Mouse (Mus musculus): ENCODE data around the gene Draxin. TPM values are rescaled to one million over a fixed set of nuclear protein-coding genes. Genes with fewer than 3 reads are reported as not detected.

Draxin gene
- polyA plus RNA-seq, 1 experiment from 2014 or later = 0.08 TPM

DNA sequence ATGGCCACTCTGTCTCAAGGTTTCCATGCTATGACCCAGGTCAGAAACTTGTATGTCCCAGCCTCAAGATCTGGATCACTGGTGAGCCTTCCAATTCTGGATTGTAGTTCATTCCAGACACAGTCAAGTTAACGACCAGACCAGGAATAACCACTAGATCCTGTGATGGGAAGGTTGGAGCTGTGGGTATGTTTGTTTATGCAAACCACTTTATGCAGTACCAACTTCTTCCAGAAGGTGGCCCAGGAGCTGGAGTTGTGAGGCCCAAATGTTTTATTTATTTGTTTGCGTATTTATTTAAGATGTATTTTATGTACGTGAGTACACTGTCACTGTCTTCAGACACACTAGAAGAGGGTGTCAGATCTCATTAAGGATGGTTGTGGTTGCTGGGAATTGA is 24.5 kb upstream of the Draxin start:
- no peak overlapping the region for H3K4me2 ChIP-seq (ENCODE audit: low read depth, low read length)
- no peaks in the 10 kb centered on the region for H3K36me3 ChIP-seq (ENCODE audit: control insufficient read depth, insufficient read depth, low read length)
- WGBS = 60% methylated on average over 3 of the region's 3 CpGs
- no peak overlapping the region for H3K4me3 ChIP-seq (ENCODE audit: low read length)
- no peaks in the 10 kb centered on the region for H3K27me3 ChIP-seq (ENCODE audit: control insufficient read depth, insufficient read depth, low read depth, low read length)
- no peak for ATAC-seq (ENCODE audit: low read depth)
- H3K27ac ChIP-seq (ENCODE audit: low read length) = no peak overlapping the region
- H3K4me1 ChIP-seq (replicated peaks; ENCODE audit: control insufficient read depth, insufficient read depth, low read length) = peaks cover 11% of the 10 kb centered on the region
- H3K9ac ChIP-seq (ENCODE audit: low read length) = no peak overlapping the region
- H3K9me3 ChIP-seq (ENCODE audit: control insufficient read depth, low read length) = no peaks in the 10 kb centered on the region

DNA sequence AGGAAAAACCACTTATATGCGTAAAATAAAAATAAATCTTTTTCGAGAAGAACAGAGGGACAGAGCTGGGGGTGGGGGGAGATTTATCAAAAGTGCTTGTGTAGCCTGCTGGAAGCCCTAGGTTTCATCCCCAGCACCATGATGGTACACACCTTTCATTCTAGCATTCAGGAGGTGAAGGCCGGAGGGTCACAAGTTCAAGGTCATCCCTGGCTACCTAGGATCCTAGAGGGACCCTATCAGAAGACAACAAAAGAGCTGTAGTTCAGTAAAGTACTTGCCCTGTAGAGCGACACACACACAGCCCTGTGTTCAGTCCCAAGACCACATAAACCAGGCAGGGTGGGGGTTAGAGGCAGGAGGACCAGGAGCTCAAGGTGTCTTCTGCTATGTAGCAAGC is 23.5 kb upstream of the Draxin start:
- Histone ChIP-seq H3K36me3 (ENCODE audit: control insufficient read depth, insufficient read depth, low read length) (no peaks in the 10 kb centered on the region), H3K9me3 (ENCODE audit: control insufficient read depth, low read length) (no peaks in the 10 kb centered on the region), H3K9ac (ENCODE audit: low read length) (no peak overlapping the region), H3K4me3 (ENCODE audit: low read length) (no peak overlapping the region), H3K27me3 (ENCODE audit: control insufficient read depth, insufficient read depth, low read depth, low read length) (no peaks in the 10 kb centered on the region), H3K27ac (ENCODE audit: low read length) (no peak overlapping the region), H3K4me1 (replicated peaks; ENCODE audit: control insufficient read depth, insufficient read depth, low read length) (peaks cover 6% of the 10 kb centered on the region; the same call in 1 of the 2 replicates), H3K4me2 (ENCODE audit: low read depth, low read length) (no peak overlapping the region)
- WGBS = 80% methylated on average over 4 of the region's 4 CpGs
- no peak for ATAC-seq (ENCODE audit: low read depth)

DNA sequence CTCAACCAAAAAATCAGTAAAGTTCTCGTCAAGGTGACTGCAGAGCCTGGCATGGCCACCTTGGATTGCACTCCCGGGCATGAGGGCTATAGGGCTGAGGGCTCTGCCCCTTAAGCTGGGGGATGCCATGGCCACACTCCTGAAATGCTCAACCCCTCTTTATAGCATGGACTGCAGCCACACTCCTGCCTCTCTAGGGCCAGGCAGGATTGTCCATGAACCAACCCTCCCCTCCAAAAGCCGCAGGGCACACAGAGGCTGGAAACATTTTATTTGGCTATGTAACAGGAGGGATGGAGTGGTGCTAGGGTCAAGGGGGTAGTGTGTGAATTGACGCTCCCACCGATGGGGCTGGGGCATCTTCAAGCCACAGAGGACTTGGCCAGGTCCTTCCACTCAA is 22.0 kb upstream of the Draxin start:
- no peaks in the 10 kb centered on the region for H3K27me3 ChIP-seq (ENCODE audit: control insufficient read depth, insufficient read depth, low read depth, low read length)
- no peaks in the 10 kb centered on the region for H3K9me3 ChIP-seq (ENCODE audit: control insufficient read depth, low read length)
- H3K9ac ChIP-seq (ENCODE audit: low read length) = no peak overlapping the region
- ATAC-seq (ENCODE audit: low read depth) = no peak
- H3K4me2 ChIP-seq (ENCODE audit: low read depth, low read length) = no peak overlapping the region
- H3K4me1 ChIP-seq (replicated peaks; ENCODE audit: control insufficient read depth, insufficient read depth, low read length) = peaks cover 6% of the 10 kb centered on the region; the same call in 1 of the 2 replicates
- WGBS = 75% methylated on average over 5 of the region's 5 CpGs
- no peak overlapping the region for H3K27ac ChIP-seq (ENCODE audit: low read length)
- no peak overlapping the region for H3K4me3 ChIP-seq (ENCODE audit: low read length)
- no peaks in the 10 kb centered on the region for H3K36me3 ChIP-seq (ENCODE audit: control insufficient read depth, insufficient read depth, low read length)

DNA sequence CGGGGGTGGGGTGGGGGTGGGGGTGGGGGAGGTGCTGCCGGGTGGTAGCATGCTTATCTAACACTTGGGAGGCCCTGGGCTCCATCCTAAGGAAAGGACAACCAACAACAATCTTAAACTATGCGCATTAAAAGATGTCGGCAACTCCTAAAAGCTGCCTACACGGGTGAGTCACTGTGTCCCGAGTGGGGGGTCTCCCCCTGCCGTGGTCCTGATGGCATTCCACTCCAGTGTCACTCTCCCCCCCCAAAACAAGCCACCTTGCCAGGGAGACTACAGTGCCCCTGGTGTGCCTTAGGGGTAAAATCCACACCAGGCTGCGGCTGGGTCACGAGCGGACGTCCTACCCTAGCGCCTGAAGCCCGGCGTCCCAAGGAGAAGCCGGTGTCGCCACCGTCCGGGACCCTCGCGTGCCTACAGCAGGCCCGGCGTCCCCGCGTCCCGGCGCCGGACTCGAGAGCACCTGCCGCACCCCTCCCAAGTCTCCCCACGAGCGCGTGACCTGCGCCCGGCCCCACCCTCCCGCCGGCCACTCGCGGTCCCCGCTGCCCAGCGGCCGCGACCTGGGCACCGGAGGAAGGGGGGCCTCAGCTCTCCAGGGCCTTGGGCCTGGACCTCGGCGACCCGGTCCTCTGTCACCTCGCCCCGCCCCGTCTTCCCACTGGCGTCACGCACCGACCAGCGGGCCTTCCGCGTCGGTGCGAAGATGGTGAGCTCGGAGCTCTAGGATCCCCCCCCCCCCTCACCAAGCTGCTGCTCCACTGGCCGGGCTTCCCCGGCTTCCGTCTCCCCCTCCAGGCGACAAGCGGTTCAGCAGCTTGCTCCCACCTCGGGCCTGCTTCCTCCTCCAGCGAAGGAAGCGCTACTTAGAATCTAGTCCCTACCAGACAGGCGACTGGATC is 21.0 kb upstream of the Draxin start, which contains the start of gene Fbxo6:
Gene Fbxo6, minus strand, starts transcription at position 874 of the 902 bp plus-strand sequence.
- under 1% methylated on average over 54 of the region's 67 CpGs for WGBS

DNA sequence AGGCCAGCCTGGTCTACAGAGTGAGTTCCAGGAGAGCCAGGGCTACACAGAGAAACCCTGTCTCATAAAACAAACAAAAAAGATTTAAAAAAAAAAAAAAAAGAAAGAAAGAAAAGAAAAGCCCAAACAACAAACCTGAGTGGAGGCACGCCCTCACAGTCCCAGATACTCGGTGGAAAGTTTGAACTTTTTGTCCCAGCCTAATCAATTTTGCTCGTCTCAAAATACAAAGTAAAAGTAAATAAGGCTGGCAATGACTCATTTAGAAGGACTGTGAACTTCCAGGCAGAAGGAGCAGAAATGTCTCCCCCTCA is 20.4 kb upstream of the Draxin start:
- Histone ChIP-seq H3K9me3 (ENCODE audit: control insufficient read depth, low read length) (no peaks in the 10 kb centered on the region), H3K9ac (ENCODE audit: low read length) (peak overlapping the region; percentile 76), H3K27me3 (ENCODE audit: control insufficient read depth, insufficient read depth, low read depth, low read length) (no peaks in the 10 kb centered on the region), H3K36me3 (ENCODE audit: control insufficient read depth, insufficient read depth, low read length) (no peaks in the 10 kb centered on the region), H3K27ac (ENCODE audit: low read length) (no peak overlapping the region), H3K4me2 (ENCODE audit: low read depth, low read length) (peak overlapping the region; percentile 96), H3K4me1 (replicated peaks; ENCODE audit: control insufficient read depth, insufficient read depth, low read length) (peaks cover 6% of the 10 kb centered on the region; the same call in 1 of the 2 replicates), H3K4me3 (ENCODE audit: low read length) (peak overlapping the region; percentile 72)
- ATAC-seq (ENCODE audit: low read depth) = no peak
- WGBS = 27% methylated on average over 3 of the region's 3 CpGs

More for the DNA sequence above, 21.0 kb upstream of the Draxin start, which contains the start of gene Fbxo6:
- Histone ChIP-seq H3K27ac (ENCODE audit: low read length) (peak within 1 kb of the TSS; percentile 70), H3K9ac (ENCODE audit: low read length) (peak within 1 kb of the TSS; percentile 76), H3K4me1 (replicated peaks; ENCODE audit: control insufficient read depth, insufficient read depth, low read length) (peaks cover 6% of the 10 kb centered on the region; the same call in 1 of the 2 replicates), H3K9me3 (ENCODE audit: control insufficient read depth, low read length) (no peaks in the 10 kb centered on the region), H3K4me3 (ENCODE audit: low read length) (peak within 1 kb of the TSS; percentile 72), H3K27me3 (ENCODE audit: control insufficient read depth, insufficient read depth, low read depth, low read length) (no peaks in the 10 kb centered on the region), H3K4me2 (ENCODE audit: low read depth, low read length) (peak within 1 kb of the TSS; percentile 96), H3K36me3 (ENCODE audit: control insufficient read depth, insufficient read depth, low read length) (no peaks in the 10 kb centered on the region)
- ATAC-seq (ENCODE audit: low read depth) = peak; percentile 91

DNA sequence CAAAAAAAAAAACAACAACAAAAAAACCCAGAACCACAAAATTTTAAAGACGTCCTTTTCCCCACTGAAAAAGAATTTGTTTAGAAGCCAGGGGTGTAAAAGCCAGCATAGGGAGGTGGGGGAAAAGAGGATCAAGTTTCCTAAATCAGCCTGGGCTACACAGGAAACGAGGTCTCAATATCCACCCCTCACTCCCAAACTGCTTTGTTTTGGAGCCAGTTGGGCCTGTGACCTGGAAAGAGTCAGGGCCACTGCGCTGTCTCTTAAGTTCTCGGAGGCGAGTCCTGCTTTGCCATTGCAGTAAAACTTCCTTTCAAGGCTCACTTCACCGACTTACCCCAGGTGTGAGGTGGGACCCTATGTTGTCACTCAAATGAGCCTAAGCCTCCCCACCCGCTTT is 19.7 kb upstream of the Draxin start:
- no peak overlapping the region for H3K4me3 ChIP-seq (ENCODE audit: low read length)
- no peaks in the 10 kb centered on the region for H3K9me3 ChIP-seq (ENCODE audit: control insufficient read depth, low read length)
- no peaks in the 10 kb centered on the region for H3K27me3 ChIP-seq (ENCODE audit: control insufficient read depth, insufficient read depth, low read depth, low read length)
- WGBS = 65% methylated on average over 7 of the region's 7 CpGs
- no peaks in the 10 kb centered on the region for H3K36me3 ChIP-seq (ENCODE audit: control insufficient read depth, insufficient read depth, low read length)
- no peak overlapping the region for H3K27ac ChIP-seq (ENCODE audit: low read length)
- no peak for ATAC-seq (ENCODE audit: low read depth)
- H3K4me2 ChIP-seq (ENCODE audit: low read depth, low read length) = no peak overlapping the region
- peaks cover 6% of the 10 kb centered on the region; the same call in 1 of the 2 replicates for H3K4me1 ChIP-seq (replicated peaks; ENCODE audit: control insufficient read depth, insufficient read depth, low read length)
- H3K9ac ChIP-seq (ENCODE audit: low read length) = no peak overlapping the region

DNA sequence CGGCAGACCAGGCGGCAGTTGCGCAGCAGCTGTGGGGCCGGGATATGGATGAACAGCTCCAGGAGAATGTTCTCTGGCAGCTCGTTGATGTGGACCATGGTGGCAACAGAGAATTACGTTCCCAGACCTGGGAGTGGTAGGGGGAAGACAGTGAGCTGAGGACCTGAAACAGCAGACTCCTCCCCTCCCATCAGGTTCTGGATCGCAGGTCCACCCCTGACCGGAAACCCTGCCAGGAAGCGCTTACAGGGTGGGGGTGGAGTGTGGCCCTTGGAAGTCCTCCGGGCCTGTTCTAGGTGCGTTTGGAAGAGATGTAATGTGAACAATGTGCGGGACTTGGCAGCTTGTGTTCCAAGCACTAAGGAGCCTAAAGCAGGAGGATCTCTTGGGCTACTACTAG is 19.0 kb upstream of the Draxin start:
- no peak overlapping the region for H3K9ac ChIP-seq (ENCODE audit: low read length)
- no peak overlapping the region for H3K27ac ChIP-seq (ENCODE audit: low read length)
- no peak overlapping the region for H3K4me3 ChIP-seq (ENCODE audit: low read length)
- no peak overlapping the region for H3K4me2 ChIP-seq (ENCODE audit: low read depth, low read length)
- no peaks in the 10 kb centered on the region for H3K36me3 ChIP-seq (ENCODE audit: control insufficient read depth, insufficient read depth, low read length)
- peaks cover 6% of the 10 kb centered on the region; the same call in 1 of the 2 replicates for H3K4me1 ChIP-seq (replicated peaks; ENCODE audit: control insufficient read depth, insufficient read depth, low read length)
- no peaks in the 10 kb centered on the region for H3K27me3 ChIP-seq (ENCODE audit: control insufficient read depth, insufficient read depth, low read depth, low read length)
- ATAC-seq (ENCODE audit: low read depth) = no peak
- WGBS = 47% methylated on average over 12 of the region's 12 CpGs
- H3K9me3 ChIP-seq (ENCODE audit: control insufficient read depth, low read length) = no peaks in the 10 kb centered on the region

DNA sequence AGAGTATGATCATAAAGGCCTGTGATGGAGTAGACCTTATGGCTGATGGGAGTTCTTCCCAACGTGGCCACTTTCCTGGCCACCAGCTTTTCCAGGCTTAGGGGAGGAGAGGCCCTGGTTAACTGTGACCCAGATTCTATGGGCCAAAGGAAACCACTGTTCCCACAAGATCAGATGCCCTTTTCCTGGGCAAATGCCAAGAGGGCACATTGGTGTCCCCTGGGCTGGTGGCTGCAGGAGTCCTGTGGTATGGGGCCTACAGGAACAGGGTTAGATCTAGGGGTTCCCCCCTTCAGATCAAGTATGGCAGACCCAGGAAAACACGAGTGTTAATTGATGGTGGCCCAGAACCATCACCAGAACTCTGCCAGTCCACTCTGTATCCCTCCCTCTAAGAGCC is 17.2 kb upstream of the Draxin start:
- Histone ChIP-seq H3K36me3 (ENCODE audit: control insufficient read depth, insufficient read depth, low read length) (no peaks in the 10 kb centered on the region), H3K27me3 (ENCODE audit: control insufficient read depth, insufficient read depth, low read depth, low read length) (no peaks in the 10 kb centered on the region), H3K4me3 (ENCODE audit: low read length) (no peak overlapping the region), H3K4me2 (ENCODE audit: low read depth, low read length) (no peak overlapping the region), H3K27ac (ENCODE audit: low read length) (no peak overlapping the region), H3K9me3 (ENCODE audit: control insufficient read depth, low read length) (no peaks in the 10 kb centered on the region), H3K9ac (ENCODE audit: low read length) (no peak overlapping the region), H3K4me1 (replicated peaks; ENCODE audit: control insufficient read depth, insufficient read depth, low read length) (peaks cover 6% of the 10 kb centered on the region; the same call in 1 of the 2 replicates)
- 90% methylated on average over 2 of the region's 2 CpGs for WGBS
- ATAC-seq (ENCODE audit: low read depth) = no peak

DNA sequence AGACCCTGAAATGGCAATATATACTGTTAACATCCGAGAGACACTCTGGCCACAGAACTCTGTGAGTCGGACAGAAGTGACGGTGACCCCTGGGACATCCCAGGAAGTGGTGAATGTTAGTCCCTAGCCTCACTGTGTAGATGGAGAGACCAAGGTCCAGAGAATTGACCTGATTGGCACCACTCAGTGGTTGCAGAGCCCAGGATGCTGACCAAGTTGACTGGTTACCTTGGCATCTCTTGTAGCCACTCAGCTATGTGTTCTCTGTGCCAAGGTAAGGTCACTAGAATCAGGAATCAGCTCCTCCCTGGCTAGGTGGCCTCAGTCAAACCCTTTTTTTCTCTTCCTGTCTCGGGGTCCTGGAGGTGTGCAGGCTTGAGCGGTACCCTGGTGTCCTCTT is 13.2 kb upstream of the Draxin start:
- H3K27me3 ChIP-seq (ENCODE audit: control insufficient read depth, insufficient read depth, low read depth, low read length) = no peaks in the 10 kb centered on the region
- H3K4me2 ChIP-seq (ENCODE audit: low read depth, low read length) = no peak overlapping the region
- 83% methylated on average over 5 of the region's 5 CpGs for WGBS
- H3K27ac ChIP-seq (ENCODE audit: low read length) = no peak overlapping the region
- no peak overlapping the region for H3K4me3 ChIP-seq (ENCODE audit: low read length)
- no peaks in the 10 kb centered on the region for H3K9me3 ChIP-seq (ENCODE audit: control insufficient read depth, low read length)
- H3K4me1 ChIP-seq (replicated peaks; ENCODE audit: control insufficient read depth, insufficient read depth, low read length) = no peaks in the 10 kb centered on the region
- no peak overlapping the region for H3K9ac ChIP-seq (ENCODE audit: low read length)
- no peaks in the 10 kb centered on the region for H3K36me3 ChIP-seq (ENCODE audit: control insufficient read depth, insufficient read depth, low read length)
- no peak for ATAC-seq (ENCODE audit: low read depth)
